Mouse (Mus musculus): ENCODE data around the gene Hyal3. TPM values are rescaled to one million over a fixed set of nuclear protein-coding genes. Genes with fewer than 3 reads are reported as not detected.
"Not testable (repeated sequence)": the region's sequence is repeated elsewhere in the genome, so short reads cannot be mapped to it uniquely, and the experiment has no call there.

Gene Hyal3
- total and polyA plus RNA-seq, 2 experiments from 2014 or later: 1.9 to 4.9 TPM

DNA sequence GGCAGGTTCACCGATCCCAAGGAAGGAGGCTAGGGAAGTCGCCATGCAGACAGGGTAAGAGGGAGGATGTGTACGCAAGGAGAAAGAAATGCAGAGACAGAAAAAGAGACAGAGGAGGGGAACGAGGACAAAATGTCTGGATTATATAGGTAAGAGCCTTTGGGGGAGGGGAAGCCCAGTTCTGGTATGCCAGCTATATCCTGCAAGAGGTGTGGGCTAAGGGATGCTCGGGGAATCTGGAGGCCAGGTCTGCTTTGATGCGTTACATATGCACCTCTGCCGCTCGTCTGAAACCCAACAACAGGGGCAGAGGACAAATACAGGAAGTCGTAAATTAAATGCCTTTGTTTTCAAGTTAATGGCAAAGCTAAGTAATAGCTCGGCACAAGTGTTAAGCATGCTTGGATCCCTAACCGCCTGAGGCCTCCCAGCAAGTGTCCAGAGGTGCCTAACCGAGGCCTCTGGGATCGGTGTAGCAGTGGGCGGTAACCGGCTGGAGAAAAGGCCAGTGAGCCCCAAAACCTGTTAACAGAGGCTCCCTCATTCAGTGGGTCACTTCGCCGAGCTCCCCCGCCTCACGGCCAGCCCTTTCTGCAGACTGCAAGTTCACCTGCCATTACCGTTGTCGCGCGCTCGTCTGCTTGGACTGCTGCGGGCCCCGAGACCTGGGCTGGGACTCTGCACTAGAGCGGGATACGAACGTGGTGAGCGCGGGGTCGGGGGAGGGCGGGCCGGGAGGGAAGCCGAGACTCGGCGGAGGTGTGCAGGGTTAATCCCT, 26.9 kb upstream of the Hyal3 start:
- TF ChIP-seq CTCF (IDR thresholded peaks at IDR 0.05; ENCODE audit: low read depth): no peak
- DNase-seq (ENCODE audit: low spot score) (no peak), ATAC-seq (peak; percentile 1; the same call in 1 of the 2 replicates)
- peak overlapping the region; percentile 64 for H3K4me3 ChIP-seq (ENCODE audit: low read length)
- H3K4me1 ChIP-seq (ENCODE audit: insufficient read depth, low read length): peaks cover 31% of the 10 kb centered on the region
- WGBS: 10% methylated on average over 37 of the region's 37 CpGs
- no peaks in the 10 kb centered on the region for H3K9me3 ChIP-seq (ENCODE audit: low read length)
- H3K4me2 ChIP-seq (ENCODE audit: low read depth, low read length): peak overlapping the region; percentile 68
- H3K36me3 ChIP-seq (ENCODE audit: insufficient read depth, low read length): peaks cover 18% of the 10 kb centered on the region
- peak overlapping the region; percentile 66 for H3K9ac ChIP-seq (replicated peaks; ENCODE audit: low read length)
- H3K27ac ChIP-seq: peak overlapping the region; percentile 74
- H3K27me3 ChIP-seq (ENCODE audit: insufficient read depth, low read length): 0 out of 2 replicates have a peak, but pooled peaks cover 7% of the 10 kb centered on the region

DNA sequence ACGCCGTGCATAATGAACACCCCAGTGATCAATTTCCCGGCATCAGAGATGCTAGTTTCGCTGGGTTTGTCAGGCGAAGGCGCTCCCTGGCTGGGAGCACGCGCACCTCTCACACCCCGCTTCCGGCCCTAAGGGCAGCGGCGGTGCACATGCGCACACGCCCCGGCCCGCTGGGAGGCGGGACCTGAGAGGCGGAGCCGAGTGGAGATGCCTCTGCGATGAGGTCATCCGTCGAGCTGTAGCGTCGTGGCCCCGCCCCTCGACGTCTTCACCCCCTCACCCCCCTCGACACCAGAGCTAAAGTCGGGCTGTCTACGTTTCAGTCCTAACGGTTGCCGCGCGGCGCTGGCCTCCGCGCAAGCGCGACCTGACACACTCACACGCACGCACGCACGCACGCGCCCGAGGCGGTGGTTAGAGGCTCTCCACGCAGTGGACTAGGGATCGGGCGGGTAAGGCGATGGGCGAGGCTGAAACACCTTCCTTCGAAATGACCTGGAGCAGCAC, 26.2 kb upstream of the Hyal3 start:
- TF ChIP-seq CTCF (IDR thresholded peaks at IDR 0.05; ENCODE audit: low read depth): peak; percentile 40; the same call in 1 of the 2 replicates
- peak; percentile 99 for DNase-seq (ENCODE audit: low spot score)
- WGBS: 0% methylated on average over 50 of the region's 53 CpGs
- peak; percentile 96 for ATAC-seq
- peaks cover 25% of the 10 kb centered on the region for H3K36me3 ChIP-seq (ENCODE audit: insufficient read depth, low read length)
- no peaks in the 10 kb centered on the region for H3K9me3 ChIP-seq (ENCODE audit: low read length)
- H3K27ac ChIP-seq: peak overlapping the region; percentile 74
- H3K4me2 ChIP-seq (ENCODE audit: low read depth, low read length): peak overlapping the region; percentile 68
- H3K27me3 ChIP-seq (ENCODE audit: insufficient read depth, low read length): 0 out of 2 replicates have a peak, but pooled peaks cover 7% of the 10 kb centered on the region
- peak overlapping the region; percentile 64 for H3K4me3 ChIP-seq (ENCODE audit: low read length)
- H3K9ac ChIP-seq (replicated peaks; ENCODE audit: low read length): peak overlapping the region; percentile 66
- H3K4me1 ChIP-seq (ENCODE audit: insufficient read depth, low read length): peaks cover 31% of the 10 kb centered on the region

DNA sequence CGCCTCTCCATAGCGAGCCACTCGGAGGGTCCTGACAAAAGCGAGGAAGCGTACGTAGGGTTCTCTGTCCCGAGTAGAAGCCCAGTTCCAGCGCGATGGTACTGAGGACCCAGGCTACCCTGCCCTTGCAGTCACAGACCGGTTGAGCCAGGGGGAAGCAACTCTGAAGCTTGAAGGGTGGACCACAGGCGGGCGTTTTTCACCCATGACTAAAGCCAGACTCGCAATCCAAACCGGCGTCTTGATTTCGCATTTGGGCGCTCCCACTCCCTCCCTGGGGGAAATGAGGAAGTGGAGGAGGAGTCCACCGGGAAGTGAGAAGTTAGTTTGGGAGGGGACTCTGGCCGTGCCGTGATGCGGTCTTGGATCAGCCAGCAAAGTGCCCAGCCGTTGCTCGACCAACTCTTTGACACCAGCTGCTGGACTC, 25.6 kb upstream of the Hyal3 start:
- H3K4me1 ChIP-seq (ENCODE audit: insufficient read depth, low read length): peaks cover 31% of the 10 kb centered on the region
- ATAC-seq: no peak
- H3K36me3 ChIP-seq (ENCODE audit: insufficient read depth, low read length): peaks cover 31% of the 10 kb centered on the region
- H3K27ac ChIP-seq: peak overlapping the region; percentile 74
- WGBS: under 1% methylated on average over 23 of the region's 23 CpGs
- no peaks in the 10 kb centered on the region for H3K9me3 ChIP-seq (ENCODE audit: low read length)
- H3K4me3 ChIP-seq (ENCODE audit: low read length): peak overlapping the region; percentile 64
- H3K27me3 ChIP-seq (ENCODE audit: insufficient read depth, low read length): 0 out of 2 replicates have a peak, but pooled peaks cover 7% of the 10 kb centered on the region
- DNase-seq (ENCODE audit: low spot score): peak; percentile 57
- peak; percentile 21; the same call in 1 of the 2 replicates for TF ChIP-seq CTCF (IDR thresholded peaks at IDR 0.05; ENCODE audit: low read depth)
- H3K9ac ChIP-seq (replicated peaks; ENCODE audit: low read length): peak overlapping the region; percentile 64
- peak overlapping the region; percentile 68 for H3K4me2 ChIP-seq (ENCODE audit: low read depth, low read length)

DNA sequence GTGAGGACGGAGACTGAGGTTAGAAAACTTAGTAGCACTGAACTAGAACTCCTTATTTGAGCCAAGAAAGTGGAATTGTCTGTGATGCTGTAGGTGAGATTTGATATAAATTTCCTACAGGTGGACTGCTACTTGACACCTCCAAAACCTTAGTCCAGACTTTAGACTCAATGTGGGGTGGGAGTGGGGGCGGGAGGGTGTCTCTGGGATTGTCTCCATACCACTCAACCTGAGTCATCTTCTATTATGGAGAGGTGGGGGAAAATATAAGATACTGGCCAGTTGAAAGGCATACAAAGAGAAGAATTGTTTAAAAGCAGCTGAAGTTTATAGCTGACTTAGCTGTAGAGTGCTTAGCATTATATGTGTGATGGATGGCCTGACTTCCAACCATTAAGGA, 24.9 kb upstream of the Hyal3 start:
- Histone ChIP-seq H3K27me3 (ENCODE audit: insufficient read depth, low read length) (0 out of 2 replicates have a peak, but pooled peaks cover 7% of the 10 kb centered on the region), H3K4me2 (ENCODE audit: low read depth, low read length) (peak overlapping the region; percentile 68), H3K9ac (replicated peaks; ENCODE audit: low read length) (peak overlapping the region; percentile 64; the same call in 1 of the 2 replicates), H3K4me3 (ENCODE audit: low read length) (peak overlapping the region; percentile 64), H3K4me1 (ENCODE audit: insufficient read depth, low read length) (peaks cover 31% of the 10 kb centered on the region), H3K27ac (no peak overlapping the region), H3K36me3 (ENCODE audit: insufficient read depth, low read length) (peaks cover 32% of the 10 kb centered on the region), H3K9me3 (ENCODE audit: low read length) (no peaks in the 10 kb centered on the region)
- no peak for ATAC-seq
- no peak for TF ChIP-seq CTCF (IDR thresholded peaks at IDR 0.05; ENCODE audit: low read depth)
- 50% methylated on average over 2 of the region's 2 CpGs for WGBS
- no peak for DNase-seq (ENCODE audit: low spot score)

DNA sequence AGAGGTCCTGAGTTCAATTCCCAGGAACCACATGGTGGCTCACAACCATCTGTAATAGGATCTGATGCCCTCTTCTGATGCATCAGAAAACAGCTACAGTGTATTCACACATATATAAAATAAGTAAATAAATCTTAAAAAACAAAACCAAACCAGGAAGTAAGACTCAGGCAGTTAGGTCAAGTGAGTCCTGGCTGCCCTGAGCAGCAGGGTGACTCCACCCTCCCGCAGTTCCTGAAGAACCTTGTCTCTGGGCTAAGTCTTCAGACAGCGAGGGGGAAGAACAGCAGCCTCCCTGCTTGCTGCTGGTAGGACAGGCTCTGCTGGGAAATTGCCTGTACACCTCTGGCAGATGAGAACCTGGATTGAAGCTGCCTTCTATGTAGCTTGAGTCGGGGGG, 24.3 kb upstream of the Hyal3 start:
- Histone ChIP-seq H3K4me3 (ENCODE audit: low read length) (no peak overlapping the region), H3K9me3 (ENCODE audit: low read length) (no peaks in the 10 kb centered on the region), H3K9ac (replicated peaks; ENCODE audit: low read length) (0 out of 2 replicates have a peak overlapping the region, but pooled peaks have one; percentile 2), H3K4me2 (ENCODE audit: low read depth, low read length) (peak overlapping the region; percentile 68), H3K4me1 (ENCODE audit: insufficient read depth, low read length) (peaks cover 28% of the 10 kb centered on the region), H3K27ac (no peak overlapping the region), H3K27me3 (ENCODE audit: insufficient read depth, low read length) (0 out of 2 replicates have a peak, but pooled peaks cover 5% of the 10 kb centered on the region), H3K36me3 (ENCODE audit: insufficient read depth, low read length) (peaks cover 33% of the 10 kb centered on the region)
- no peak for ATAC-seq
- 89% methylated on average over 3 of the region's 3 CpGs for WGBS
- TF ChIP-seq CTCF (IDR thresholded peaks at IDR 0.05; ENCODE audit: low read depth): no peak
- DNase-seq (ENCODE audit: low spot score): no peak

DNA sequence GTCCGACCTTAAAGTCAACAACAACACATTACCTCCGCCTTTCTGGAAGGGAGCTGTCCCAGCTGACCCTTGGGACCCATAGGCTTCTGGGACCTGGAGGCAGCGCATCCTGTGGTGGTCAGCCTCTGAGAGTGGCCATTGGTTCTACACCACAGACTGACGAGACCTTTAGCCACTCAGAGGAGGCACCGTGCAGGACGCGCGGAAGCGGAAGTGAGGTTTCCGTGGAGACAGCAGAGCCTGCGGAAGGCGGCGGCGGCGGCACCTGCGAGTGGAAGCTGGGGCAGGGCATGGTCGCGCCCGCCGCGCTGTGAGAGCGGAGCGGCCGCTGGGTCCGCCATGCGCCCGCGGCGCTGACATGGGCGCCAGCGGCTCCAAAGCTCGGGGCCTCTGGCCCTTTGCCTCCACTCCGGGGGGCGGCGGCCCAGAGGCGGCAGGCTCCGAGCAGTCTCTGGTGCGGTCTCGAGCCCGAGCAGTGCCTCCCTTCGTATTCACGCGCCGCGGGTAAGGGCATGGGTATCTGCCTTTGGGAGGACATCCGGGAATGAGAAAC, 17.5 kb upstream of the Hyal3 start, which contains the start of gene Tusc2:
TSS of gene Tusc2 (plus strand) at position 227 of the 553 bp plus-strand sequence.
- peak within 1 kb of the TSS; percentile 79 for H3K27ac ChIP-seq
- no peaks in the 10 kb centered on the region for H3K9me3 ChIP-seq (ENCODE audit: low read length)
- no peaks in the 10 kb centered on the region for H3K27me3 ChIP-seq (ENCODE audit: insufficient read depth, low read length)
- peak within 1 kb of the TSS; percentile 85 for H3K9ac ChIP-seq (replicated peaks; ENCODE audit: low read length)
- H3K4me1 ChIP-seq (ENCODE audit: insufficient read depth, low read length): peaks cover 15% of the 10 kb centered on the region
- H3K36me3 ChIP-seq (ENCODE audit: insufficient read depth, low read length): peaks cover 39% of the 10 kb centered on the region
- DNase-seq (ENCODE audit: low spot score) (peak; percentile 96), ATAC-seq (peak; percentile 97)
- H3K4me2 ChIP-seq (ENCODE audit: low read depth, low read length): peak within 1 kb of the TSS; percentile 95
- no peak for TF ChIP-seq CTCF (IDR thresholded peaks at IDR 0.05; ENCODE audit: low read depth)
- WGBS: 3% methylated on average over 42 of the region's 46 CpGs
- peak within 1 kb of the TSS; percentile 92 for H3K4me3 ChIP-seq (ENCODE audit: low read length)

DNA sequence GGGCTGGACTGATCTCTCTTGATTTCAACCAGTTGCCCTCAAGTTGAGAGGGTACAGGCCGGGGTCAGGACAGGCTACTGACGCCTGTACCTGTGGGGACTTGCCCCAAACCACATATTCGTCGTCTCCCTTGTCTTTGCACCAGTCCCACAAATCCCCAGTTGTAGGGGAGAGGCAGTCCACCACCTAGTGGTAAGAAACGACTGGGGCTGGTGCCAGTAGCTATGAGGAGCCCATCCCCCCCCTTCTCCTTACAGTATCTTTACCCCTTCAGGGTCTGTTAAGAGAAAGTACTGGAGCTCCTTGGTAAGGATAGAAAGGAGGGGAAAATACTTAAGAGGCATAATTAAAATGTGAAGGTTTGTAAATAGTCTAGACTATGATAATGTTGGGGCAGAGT, 15.1 kb upstream of the Hyal3 start:
- H3K27ac ChIP-seq; H3K4me3 ChIP-seq (ENCODE audit: low read length); ATAC-seq; H3K9ac ChIP-seq (replicated peaks; ENCODE audit: low read length); H3K27me3 ChIP-seq (ENCODE audit: insufficient read depth, low read length); DNase-seq (ENCODE audit: low spot score); H3K4me2 ChIP-seq (ENCODE audit: low read depth, low read length); H3K9me3 ChIP-seq (ENCODE audit: low read length): not testable (repeated sequence)
- peaks cover 19% of the 10 kb centered on the region; the same call in 1 of the 2 replicates for H3K36me3 ChIP-seq (ENCODE audit: insufficient read depth, low read length)
- WGBS: 47% methylated on average over 5 of the region's 5 CpGs
- peaks cover 25% of the 10 kb centered on the region for H3K4me1 ChIP-seq (ENCODE audit: insufficient read depth, low read length)

All from hindbrain, postnatal 0 days (tissue).